Mouse (Mus musculus): Measurements from ENCODE around the gene Olfr1307. TPM values are rescaled to one million over a fixed set of nuclear protein-coding genes. Genes with fewer than 3 reads are reported as not detected.

Gene Olfr1307
- 0.01 TPM in 1 of 2 replicates, not detected in the other for polyA plus RNA-seq (2016; fragmentation: Nextera tagmentation; extraction: Ambion mirVana)

GRCm38 (mm10) chr2:111949340-111949739, at the start of gene Olfr1307:
TSS of gene Olfr1307 (minus strand) at chr2:111949440.
- H3K4me3 ChIP-seq = no peak within 1 kb of the TSS
- no peaks in the 10 kb centered on the region for H3K36me3 ChIP-seq (replicated peaks)
- H3K27me3 ChIP-seq (replicated peaks; ENCODE audit: low read depth, poor library complexity, severe bottlenecking) = no peaks in the 10 kb centered on the region
- DNase-seq (ENCODE audit: low spot score) = no peak
- 86% methylated on average over 1 of the region's 1 CpGs for WGBS
- H3K27ac ChIP-seq (replicated peaks) = no peak within 1 kb of the TSS
- no peaks in the 10 kb centered on the region for H3K9me3 ChIP-seq
- H3K4me1 ChIP-seq = no peaks in the 10 kb centered on the region

GRCm38 (mm10) chr2:111990181-111990580, 40.9 kb upstream of the Olfr1307 start, which contains the start of gene Olfr1309:
TSS of gene Olfr1309 (minus strand) at chr2:111990281.
- 75% methylated on average over 1 of the region's 1 CpGs for WGBS
- Histone ChIP-seq H3K4me1 (no peaks in the 10 kb centered on the region), H3K4me3 (no peak within 1 kb of the TSS), H3K27me3 (replicated peaks; ENCODE audit: low read depth, poor library complexity, severe bottlenecking) (no peaks in the 10 kb centered on the region), H3K9me3 (no peaks in the 10 kb centered on the region), H3K27ac (replicated peaks) (no peak within 1 kb of the TSS), H3K36me3 (replicated peaks) (no peaks in the 10 kb centered on the region)
- DNase-seq (ENCODE audit: low spot score) = no peak

- DNase-seq (ENCODE audit: low spot score) = no peak
- Histone ChIP-seq H3K27ac (replicated peaks) (no peak within 1 kb of the TSS), H3K9me3 (no peaks in the 10 kb centered on the region), H3K27me3 (replicated peaks; ENCODE audit: low read depth, poor library complexity, severe bottlenecking) (no peaks in the 10 kb centered on the region), H3K4me3 (no peak within 1 kb of the TSS), H3K4me1 (no peaks in the 10 kb centered on the region), H3K36me3 (replicated peaks) (no peaks in the 10 kb centered on the region)
- WGBS = 52% methylated on average over 1 of the region's 1 CpGs
These were observed 15.6 kb upstream of the Olfr1307 start, which contains the start of gene Olfr1308 for GRCm38 (mm10) chr2:111964844-111965243. TSS of gene Olfr1308 (minus strand) at chr2:111964944.

GRCm38 (mm10) chr2:111916171-111916570, 33.1 kb downstream of the Olfr1307 start, which contains the start of gene Olfr1306:
TSS of gene Olfr1306 (minus strand) at chr2:111916271.
- 89% methylated on average over 1 of the region's 1 CpGs for WGBS
- Histone ChIP-seq H3K36me3 (replicated peaks) (no peaks in the 10 kb centered on the region), H3K4me3 (no peak within 1 kb of the TSS), H3K9me3 (peaks cover 6% of the 10 kb centered on the region; the same call in 1 of the 2 replicates), H3K4me1 (no peaks in the 10 kb centered on the region), H3K27me3 (replicated peaks; ENCODE audit: low read depth, poor library complexity, severe bottlenecking) (no peaks in the 10 kb centered on the region), H3K27ac (replicated peaks) (no peak within 1 kb of the TSS)
- no peak for DNase-seq (ENCODE audit: low spot score)

Other genes starting within 250 kb of the Olfr1307 start
- not detected in 2 replicates for gene Olfr1301, start 198.4 kb downstream of the Olfr1307 start, polyA plus RNA-seq (2016; fragmentation: Nextera tagmentation; extraction: Ambion mirVana)
- not detected in 2 replicates for gene Olfr1302, start 172.0 kb downstream of the Olfr1307 start, polyA plus RNA-seq (2016; fragmentation: Nextera tagmentation; extraction: Ambion mirVana)
- not detected in 2 replicates for gene Olfr1303, start 129.1 kb downstream of the Olfr1307 start, polyA plus RNA-seq (2016; fragmentation: Nextera tagmentation; extraction: Ambion mirVana)
- gene Olfr1305, start 72.3 kb downstream of the Olfr1307 start, polyA plus RNA-seq (2016; fragmentation: Nextera tagmentation; extraction: Ambion mirVana) = not detected in 2 replicates
- not detected in 2 replicates for gene Olfr1306, start 33.2 kb downstream of the Olfr1307 start, polyA plus RNA-seq (2016; fragmentation: Nextera tagmentation; extraction: Ambion mirVana)
- not detected in 2 replicates for gene Olfr1308, start 15.5 kb upstream of the Olfr1307 start, polyA plus RNA-seq (2016; fragmentation: Nextera tagmentation; extraction: Ambion mirVana)
- gene Olfr1309, start 40.8 kb upstream of the Olfr1307 start, polyA plus RNA-seq (2016; fragmentation: Nextera tagmentation; extraction: Ambion mirVana) = not detected in 2 replicates
- not detected in 2 replicates for gene Olfr1310, start 63.3 kb upstream of the Olfr1307 start, polyA plus RNA-seq (2016; fragmentation: Nextera tagmentation; extraction: Ambion mirVana)
- not detected in 2 replicates for gene Olfr1311, start 75.0 kb upstream of the Olfr1307 start, polyA plus RNA-seq (2016; fragmentation: Nextera tagmentation; extraction: Ambion mirVana)
- gene Olfr1312, start 100.8 kb upstream of the Olfr1307 start, polyA plus RNA-seq (2016; fragmentation: Nextera tagmentation; extraction: Ambion mirVana) = not detected in 2 replicates
- not detected in 2 replicates for gene Olfr1313, start 128.4 kb upstream of the Olfr1307 start, polyA plus RNA-seq (2016; fragmentation: Nextera tagmentation; extraction: Ambion mirVana)
- gene Olfr1314, start 147.3 kb upstream of the Olfr1307 start, polyA plus RNA-seq (2016; fragmentation: Nextera tagmentation; extraction: Ambion mirVana) = not detected in 2 replicates
- gene Olfr1315-ps1, start 166.0 kb upstream of the Olfr1307 start, polyA plus RNA-seq (2016; fragmentation: Nextera tagmentation; extraction: Ambion mirVana) = not detected in 2 replicates
- gene Olfr1316, start 185.5 kb upstream of the Olfr1307 start, polyA plus RNA-seq (2016; fragmentation: Nextera tagmentation; extraction: Ambion mirVana) = not detected in 2 replicates
- gene Olfr1317, start 190.9 kb upstream of the Olfr1307 start, polyA plus RNA-seq (2016; fragmentation: Nextera tagmentation; extraction: Ambion mirVana) = not detected in 2 replicates
- gene Olfr1318, start 204.8 kb upstream of the Olfr1307 start, polyA plus RNA-seq (2016; fragmentation: Nextera tagmentation; extraction: Ambion mirVana) = not detected in 2 replicates

Data from embryonic facial prominence, embryonic 10.5 days (tissue).